ENCODE assay signal across 17 mouse cellular contexts in the genomic region with DNA sequence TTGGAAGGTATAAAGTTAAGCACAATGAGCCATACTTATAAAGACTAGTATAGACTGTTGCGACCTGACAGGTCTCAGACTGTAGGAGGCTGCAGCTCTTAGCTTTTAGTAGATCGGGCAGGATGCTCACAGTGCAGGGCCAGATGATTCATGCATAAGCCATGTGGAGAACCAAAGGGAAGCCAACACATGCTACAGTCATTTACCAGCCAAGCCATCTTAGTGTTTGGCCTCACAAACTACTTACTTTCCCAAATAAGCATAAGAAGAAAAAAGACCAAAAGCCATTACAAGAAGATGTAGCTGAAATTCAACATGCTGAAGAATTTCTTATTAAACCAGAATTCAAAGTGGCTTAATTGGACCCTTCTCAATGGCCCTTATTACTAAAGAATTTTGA.
"Had no signal": no experiment of that assay in that cellular context is flagged by ENCODE, and none has a peak within 500 bp of the region (broad histone marks: within the 10 kb centered on the region; RNA-seq: fewer than 3 reads in every experiment).

No protein-coding gene starts in this region.

- H3K27ac ChIP-seq: limb, embryonic 12.5 days; limb, embryonic 15.5 days; liver, embryonic 14.5 days; lung, embryonic 15.5 days had no signal

- H3K4me1 ChIP-seq: limb, embryonic 12.5 days; limb, embryonic 15.5 days; lung, embryonic 15.5 days; megakaryocyte, embryonic 14.5 days had no signal

- H3K9ac ChIP-seq: limb, embryonic 12.5 days; limb, embryonic 15.5 days; liver, embryonic 14.5 days; lung, embryonic 15.5 days had no signal

- H3K36me3 ChIP-seq: limb, embryonic 12.5 days; limb, embryonic 15.5 days; lung, embryonic 15.5 days had no signal

- H3K27me3 ChIP-seq: limb, embryonic 12.5 days; limb, embryonic 15.5 days; lung, embryonic 15.5 days; megakaryocyte, embryonic 14.5 days had no signal

- H3K4me3 ChIP-seq: limb, embryonic 12.5 days; limb, embryonic 15.5 days; lung, embryonic 15.5 days; megakaryocyte, embryonic 14.5 days had no signal

- H3K9me3 ChIP-seq: limb, embryonic 12.5 days; limb, embryonic 15.5 days; lung, embryonic 15.5 days; megakaryocyte, embryonic 14.5 days had no signal

- H3K4me2 ChIP-seq: limb, embryonic 12.5 days; limb, embryonic 15.5 days; liver, embryonic 11.5 days; lung, embryonic 15.5 days; midbrain, embryonic 11.5 days had no signal

- DNase-seq: kidney, postnatal 14 days; kidney, postnatal 4 days; left cerebral cortex, postnatal 4 days; lung, adult 18-20 months; lung, postnatal 10 days; lung, postnatal 36 days; midbrain, embryonic 14.5 days; thymus, adult 2 months; thymus, postnatal 14 days; thymus, postnatal 4 days had no signal
